Mouse (Mus musculus) spleen, adult 12 weeks (tissue): ENCODE data around the gene Nckap5.

ENCODE experiments used
- DNase-seq: peaks from one replicate; pipeline ENCODE4 v3.0.0; 2022; ENCODE audit warnings: low spot score

The Nckap5 gene

GRCm38 (mm10) chr1:126765506-126766170 lies 65.0 kb downstream of the Nckap5 start:
- DNase-seq: no peak

GRCm38 (mm10) chr1:126764201-126764600 lies 66.4 kb downstream of the Nckap5 start:
- no peak for DNase-seq

GRCm38 (mm10) chr1:126763192-126763591 lies 67.4 kb downstream of the Nckap5 start:
- no peak for DNase-seq

- DNase-seq: no peak
Observed at GRCm38 (mm10) chr1:126760386-126760785, 70.2 kb downstream of the Nckap5 start.

GRCm38 (mm10) chr1:126755682-126756081 lies 74.9 kb downstream of the Nckap5 start:
- DNase-seq: no peak

GRCm38 (mm10) chr1:126753611-126754010 lies 77.0 kb downstream of the Nckap5 start:
- DNase-seq: no peak

- no peak for DNase-seq
Observed at GRCm38 (mm10) chr1:126752247-126753037, 78.2 kb downstream of the Nckap5 start.

GRCm38 (mm10) chr1:126751137-126751536 lies 79.5 kb downstream of the Nckap5 start:
- no peak for DNase-seq

GRCm38 (mm10) chr1:126750156-126750555 lies 80.4 kb downstream of the Nckap5 start:
- DNase-seq: no peak

GRCm38 (mm10) chr1:126747914-126748313 lies 82.7 kb downstream of the Nckap5 start:
- DNase-seq: no peak

GRCm38 (mm10) chr1:126745482-126746136 lies 85.0 kb downstream of the Nckap5 start:
- no peak for DNase-seq

GRCm38 (mm10) chr1:126744631-126745305 lies 85.8 kb downstream of the Nckap5 start:
- DNase-seq: no peak

- no peak for DNase-seq
Observed at GRCm38 (mm10) chr1:126738291-126738640, 92.3 kb downstream of the Nckap5 start.

- DNase-seq: no peak
Observed at GRCm38 (mm10) chr1:126737554-126738290, 92.9 kb downstream of the Nckap5 start.

- no peak for DNase-seq
Observed at GRCm38 (mm10) chr1:126731691-126732090, 98.9 kb downstream of the Nckap5 start.

- no peak for DNase-seq
Observed at GRCm38 (mm10) chr1:126726400-126727055, 104.1 kb downstream of the Nckap5 start.

- no peak for DNase-seq
Observed at GRCm38 (mm10) chr1:126725628-126726367, 104.8 kb downstream of the Nckap5 start.

GRCm38 (mm10) chr1:126721917-126722316 lies 108.7 kb downstream of the Nckap5 start:
- DNase-seq: no peak

GRCm38 (mm10) chr1:126719733-126720348 lies 110.8 kb downstream of the Nckap5 start:
- no peak for DNase-seq

GRCm38 (mm10) chr1:126706611-126707010 lies 124.0 kb downstream of the Nckap5 start:
- no peak for DNase-seq
